In the genomic region with DNA sequence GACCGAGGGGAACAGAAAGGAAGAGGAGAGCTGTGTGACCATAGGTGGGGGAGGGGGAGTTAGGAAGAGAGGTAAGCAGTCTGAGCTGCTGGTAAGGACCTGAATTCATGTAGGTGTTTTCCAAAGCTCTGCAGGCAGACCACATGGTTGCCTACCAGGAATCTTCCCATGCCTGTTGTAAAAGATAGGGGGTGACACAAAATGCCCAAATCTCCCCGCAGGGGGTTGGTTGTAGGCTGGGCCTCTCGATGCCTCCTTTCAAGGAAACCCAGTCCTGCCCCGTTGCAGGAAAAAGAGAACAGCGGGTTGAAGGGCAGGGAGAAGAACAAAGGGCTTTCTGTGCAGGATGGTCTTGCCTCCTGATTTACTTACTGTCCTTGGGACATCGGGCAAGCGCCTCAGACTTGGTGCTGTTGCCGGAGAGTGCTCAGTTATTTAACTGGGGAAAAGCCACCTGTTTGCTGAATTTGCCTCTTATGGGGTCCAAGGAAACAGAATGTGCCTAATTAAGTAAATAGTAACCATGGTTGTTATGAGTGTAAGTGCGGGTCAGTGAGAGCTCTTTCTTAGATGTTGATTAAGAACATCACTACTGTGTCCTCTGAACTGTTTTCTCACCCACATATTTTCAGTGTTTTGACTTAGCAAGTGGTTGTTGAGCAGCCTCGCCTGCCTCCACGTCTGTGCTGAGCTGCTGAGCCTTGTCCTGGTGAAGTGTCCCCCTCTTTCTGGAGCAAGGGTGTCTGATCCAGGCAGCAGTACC, we compare ENCODE assay signal across 8 mouse cellular contexts.
DNase-seq lines count a peak whose midpoint lies in the region; ATAC-seq and TF ChIP-seq lines count a peak whose summit lies in the region.

No protein-coding gene starts in this region.

- H3K36me3 ChIP-seq in hindbrain, postnatal 0 days (ENCODE audit: insufficient read depth, low read length) = no peaks in the 10 kb centered on the region
- H3K36me3 ChIP-seq in limb, embryonic 13.5 days = no peaks in the 10 kb centered on the region
- no peaks in the 10 kb centered on the region for H3K36me3 ChIP-seq in midbrain, embryonic 14.5 days (ENCODE audit: control insufficient read depth, insufficient read depth, low read length)

- intact Hi-C loops in heart, postnatal 25 days (cut with DNase I) = loop anchor here (1.0 to 5.0 kb wide), 2 partner anchors 77 to 141 kb away; no protein-coding TSS in a partner anchor

- 21% methylated on average over 11 of the region's 11 CpGs for WGBS in hindbrain, postnatal 0 days
- WGBS in limb, embryonic 13.5 days = 28% methylated on average over 11 of the region's 11 CpGs
- WGBS in midbrain, embryonic 14.5 days = 18% methylated on average over 11 of the region's 11 CpGs

- H3K4me3 ChIP-seq in hindbrain, postnatal 0 days (ENCODE audit: low read length) = peak overlapping the region; percentile 26; the same call in 1 of the 2 replicates
- H3K4me3 ChIP-seq in limb, embryonic 13.5 days = peak overlapping the region; percentile 38
- H3K4me3 ChIP-seq in midbrain, embryonic 14.5 days (replicated peaks; ENCODE audit: low read depth, low read length) = peak overlapping the region; percentile 36

- no peaks in the 10 kb centered on the region for H3K27me3 ChIP-seq in hindbrain, postnatal 0 days (ENCODE audit: insufficient read depth, low read length)
- no peaks in the 10 kb centered on the region for H3K27me3 ChIP-seq in limb, embryonic 13.5 days
- H3K27me3 ChIP-seq in midbrain, embryonic 14.5 days (ENCODE audit: control insufficient read depth, insufficient read depth, low read length) = no peaks in the 10 kb centered on the region

- H3K9me3 ChIP-seq in hindbrain, postnatal 0 days (ENCODE audit: low read length) = no peaks in the 10 kb centered on the region
- H3K9me3 ChIP-seq in limb, embryonic 13.5 days = no peaks in the 10 kb centered on the region
- no peaks in the 10 kb centered on the region for H3K9me3 ChIP-seq in midbrain, embryonic 14.5 days (ENCODE audit: control insufficient read depth, low read length)

- peak; percentile 17; the same call in 1 of the 2 replicates for TF ChIP-seq CTCF in hindbrain, postnatal 0 days (IDR thresholded peaks at IDR 0.05; ENCODE audit: low read depth)

- peak overlapping the region; percentile 56 for H3K4me2 ChIP-seq in hindbrain, postnatal 0 days (ENCODE audit: low read depth, low read length)
- peak overlapping the region; percentile 65 for H3K4me2 ChIP-seq in limb, embryonic 13.5 days (replicated peaks)
- peak overlapping the region; percentile 67 for H3K4me2 ChIP-seq in midbrain, embryonic 14.5 days (ENCODE audit: low read length)

- peak overlapping the region; percentile 28; the same call in 1 of the 2 replicates for H3K9ac ChIP-seq in hindbrain, postnatal 0 days (replicated peaks; ENCODE audit: low read length)
- H3K9ac ChIP-seq in limb, embryonic 13.5 days = peak overlapping the region; percentile 55
- H3K9ac ChIP-seq in midbrain, embryonic 14.5 days (replicated peaks; ENCODE audit: low read length) = peak overlapping the region; percentile 46; the same call in 1 of the 2 replicates

- peak overlapping the region; percentile 65 for H3K27ac ChIP-seq in hindbrain, postnatal 0 days
- no peak overlapping the region for H3K27ac ChIP-seq in limb, embryonic 13.5 days
- H3K27ac ChIP-seq in midbrain, embryonic 14.5 days (replicated peaks; ENCODE audit: low read depth, low read length) = no peak overlapping the region

- DNase-seq in heart, adult 18-20 months = peak; percentile 55 to 76
- DNase-seq in heart, postnatal 25 days (ENCODE audit: low spot score) = no peak
- DNase-seq in cerebellum, adult 9-10 months = peak; percentile 60
- peak; percentile 53 for DNase-seq in forelimb bud, embryonic 11.5 days (ENCODE audit: low read depth, low spot score)
- peak; percentile 28 for DNase-seq in hindbrain, postnatal 0 days (ENCODE audit: low spot score)
- peak; percentile 55 for DNase-seq in midbrain, embryonic 14.5 days
- no peak for DNase-seq in spleen, postnatal 10 days (ENCODE audit: low spot score in 2 of 2)

- H3K4me1 ChIP-seq in hindbrain, postnatal 0 days (ENCODE audit: insufficient read depth, low read length) = no peaks in the 10 kb centered on the region
- peaks cover 23% of the 10 kb centered on the region for H3K4me1 ChIP-seq in limb, embryonic 13.5 days
- peaks cover 11% of the 10 kb centered on the region; the same call in 1 of the 2 replicates for H3K4me1 ChIP-seq in midbrain, embryonic 14.5 days (ENCODE audit: control insufficient read depth, insufficient read depth, low read length)

- ATAC-seq in hindbrain, postnatal 0 days = peak; percentile 61
- peak; percentile 51; the same call in 1 of the 2 replicates for ATAC-seq in limb, embryonic 13.5 days (ENCODE audit: low FRiP score, low read depth)
- peak; percentile 49; the same call in 1 of the 2 replicates for ATAC-seq in midbrain, embryonic 14.5 days (ENCODE audit: low FRiP score, low TSS enrichment)

Comparison
In these comparisons a context has a peak if more than half of its experiments do, and no peak if none do; other contexts are left out.
1. DNase-seq: peak in heart, adult 18-20 months (2 of 2), cerebellum, adult 9-10 months (single experiment), forelimb bud, embryonic 11.5 days (single experiment), hindbrain, postnatal 0 days (single experiment) and midbrain, embryonic 14.5 days (single experiment); none in heart, postnatal 25 days (single experiment) and spleen, postnatal 10 days (0 of 2).
2. Peak in every context shown above with its lines, with median percentiles within 50 percentile points of each other: ATAC-seq, H3K4me2 ChIP-seq, H3K4me3 ChIP-seq and H3K9ac ChIP-seq.